Mouse (Mus musculus): Measurements from ENCODE around the gene Clk1.

DNA sequence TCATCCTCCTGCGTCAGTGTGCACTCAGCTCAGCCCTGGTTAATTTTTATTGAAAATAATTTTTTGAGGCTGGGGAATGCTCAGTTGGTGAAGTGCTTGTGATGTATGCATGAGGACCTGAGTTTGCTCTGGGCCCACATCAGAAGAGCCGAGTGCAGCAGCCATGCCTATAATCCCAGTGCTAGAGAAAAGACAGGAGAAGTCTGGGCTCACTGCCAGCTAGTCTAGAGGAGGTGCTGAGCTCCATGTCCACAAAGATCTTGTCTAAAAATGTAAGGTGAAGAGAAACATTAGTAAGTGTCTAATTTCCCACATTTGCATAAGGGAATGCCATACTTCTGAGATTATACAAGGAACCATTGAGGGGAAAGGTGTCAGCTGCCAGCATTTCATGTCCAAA is 35.0 kb upstream of the Clk1 start:
- no peak for TF ChIP-seq EP300 (IDR thresholded peaks at IDR 0.05; ENCODE audit: low read depth)
- TF ChIP-seq CTCF (IDR thresholded peaks at IDR 0.05; ENCODE audit: low read depth) = no peak
